Mouse (Mus musculus) lung, postnatal 0 days (tissue): ENCODE results near the gene Neurl3.

Source experiments
- CTCF ChIP-seq: IDR thresholded peaks from 2 replicates; pipeline ENCODE4 v1.5.1; 2016; ENCODE audit warnings: antibody characterized with exemption, mild to moderate bottlenecking
- EP300 ChIP-seq: IDR thresholded peaks from 2 replicates; pipeline ENCODE4 v1.6.1; 2016; ENCODE audit warnings: antibody characterized with exemption, mild to moderate bottlenecking, control low read depth

GRCm38 (mm10) chr1:36271516-36272230 is 2.8 kb downstream of the Neurl3 start:
- TF ChIP-seq CTCF (no peak), EP300 (no peak)
